Mouse (Mus musculus): Measurements from ENCODE around the gene Akap12. TPM values are rescaled to one million over a fixed set of nuclear protein-coding genes. Genes with fewer than 3 reads are reported as not detected.

Akap12 gene
- polyA plus RNA-seq, 1 experiment from 2014 or later: 59.0 TPM

- H3K4me1 ChIP-seq (ENCODE audit: control insufficient read depth, insufficient read depth, low read length): no peaks in the 10 kb centered on the region
- H3K9ac ChIP-seq (replicated peaks; ENCODE audit: low read depth, low read length): no peak overlapping the region
- no peak overlapping the region for H3K4me2 ChIP-seq (replicated peaks; ENCODE audit: low read depth, low read length)
- WGBS: 45% methylated on average over 4 of the region's 4 CpGs
- ATAC-seq (ENCODE audit: insufficient number of reproducible peaks, insufficient read depth, low FRiP score, low read depth): no peak
- no peaks in the 10 kb centered on the region for H3K27me3 ChIP-seq (ENCODE audit: control insufficient read depth, insufficient read depth, low read length)
- H3K4me3 ChIP-seq (ENCODE audit: low read depth, low read length): no peak overlapping the region
- H3K9me3 ChIP-seq (ENCODE audit: control insufficient read depth, low read depth, low read length): no peaks in the 10 kb centered on the region
- H3K27ac ChIP-seq (ENCODE audit: low read length): no peak overlapping the region
- no peaks in the 10 kb centered on the region for H3K36me3 ChIP-seq (ENCODE audit: control insufficient read depth, insufficient read depth, low read length)
Measured at GRCm38 (mm10) chr10:4249235-4249845, 16.8 kb upstream of the Akap12 start.

GRCm38 (mm10) chr10:4250681-4251080 lies 15.5 kb upstream of the Akap12 start:
- Histone ChIP-seq H3K27me3 (ENCODE audit: control insufficient read depth, insufficient read depth, low read length) (no peaks in the 10 kb centered on the region), H3K9ac (replicated peaks; ENCODE audit: low read depth, low read length) (no peak overlapping the region), H3K9me3 (ENCODE audit: control insufficient read depth, low read depth, low read length) (no peaks in the 10 kb centered on the region), H3K4me1 (ENCODE audit: control insufficient read depth, insufficient read depth, low read length) (no peaks in the 10 kb centered on the region), H3K4me3 (ENCODE audit: low read depth, low read length) (no peak overlapping the region), H3K27ac (ENCODE audit: low read length) (no peak overlapping the region), H3K4me2 (replicated peaks; ENCODE audit: low read depth, low read length) (no peak overlapping the region), H3K36me3 (ENCODE audit: control insufficient read depth, insufficient read depth, low read length) (no peaks in the 10 kb centered on the region)
- no peak for ATAC-seq (ENCODE audit: insufficient number of reproducible peaks, insufficient read depth, low FRiP score, low read depth)
- 73% methylated on average over 3 of the region's 3 CpGs for WGBS

GRCm38 (mm10) chr10:4253613-4254012 lies 12.6 kb upstream of the Akap12 start:
- Histone ChIP-seq H3K4me1 (ENCODE audit: control insufficient read depth, insufficient read depth, low read length) (no peaks in the 10 kb centered on the region), H3K9me3 (ENCODE audit: control insufficient read depth, low read depth, low read length) (no peaks in the 10 kb centered on the region), H3K9ac (replicated peaks; ENCODE audit: low read depth, low read length) (no peak overlapping the region), H3K4me3 (ENCODE audit: low read depth, low read length) (no peak overlapping the region), H3K27me3 (ENCODE audit: control insufficient read depth, insufficient read depth, low read length) (no peaks in the 10 kb centered on the region), H3K27ac (ENCODE audit: low read length) (no peak overlapping the region), H3K4me2 (replicated peaks; ENCODE audit: low read depth, low read length) (no peak overlapping the region), H3K36me3 (ENCODE audit: control insufficient read depth, insufficient read depth, low read length) (no peaks in the 10 kb centered on the region)
- WGBS: 78% methylated on average over 4 of the region's 4 CpGs
- no peak for ATAC-seq (ENCODE audit: insufficient number of reproducible peaks, insufficient read depth, low FRiP score, low read depth)

GRCm38 (mm10) chr10:4254459-4254858 lies 11.7 kb upstream of the Akap12 start:
- Histone ChIP-seq H3K4me2 (replicated peaks; ENCODE audit: low read depth, low read length) (no peak overlapping the region), H3K27ac (ENCODE audit: low read length) (no peak overlapping the region), H3K9ac (replicated peaks; ENCODE audit: low read depth, low read length) (no peak overlapping the region), H3K9me3 (ENCODE audit: control insufficient read depth, low read depth, low read length) (no peaks in the 10 kb centered on the region), H3K36me3 (ENCODE audit: control insufficient read depth, insufficient read depth, low read length) (no peaks in the 10 kb centered on the region), H3K27me3 (ENCODE audit: control insufficient read depth, insufficient read depth, low read length) (no peaks in the 10 kb centered on the region), H3K4me1 (ENCODE audit: control insufficient read depth, insufficient read depth, low read length) (no peaks in the 10 kb centered on the region), H3K4me3 (ENCODE audit: low read depth, low read length) (no peak overlapping the region)
- no peak for ATAC-seq (ENCODE audit: insufficient number of reproducible peaks, insufficient read depth, low FRiP score, low read depth)
- WGBS: 48% methylated on average over 5 of the region's 5 CpGs

- Histone ChIP-seq H3K4me3 (ENCODE audit: low read depth, low read length) (no peak overlapping the region), H3K9ac (replicated peaks; ENCODE audit: low read depth, low read length) (no peak overlapping the region), H3K9me3 (ENCODE audit: control insufficient read depth, low read depth, low read length) (no peaks in the 10 kb centered on the region), H3K4me2 (replicated peaks; ENCODE audit: low read depth, low read length) (no peak overlapping the region), H3K27me3 (ENCODE audit: control insufficient read depth, insufficient read depth, low read length) (no peaks in the 10 kb centered on the region), H3K4me1 (ENCODE audit: control insufficient read depth, insufficient read depth, low read length) (peaks cover 6% of the 10 kb centered on the region), H3K27ac (ENCODE audit: low read length) (no peak overlapping the region), H3K36me3 (ENCODE audit: control insufficient read depth, insufficient read depth, low read length) (no peaks in the 10 kb centered on the region)
- 79% methylated on average over 5 of the region's 5 CpGs for WGBS
- no peak for ATAC-seq (ENCODE audit: insufficient number of reproducible peaks, insufficient read depth, low FRiP score, low read depth)
Measured at GRCm38 (mm10) chr10:4260925-4261324, 5.3 kb upstream of the Akap12 start.

- Histone ChIP-seq H3K4me2 (replicated peaks; ENCODE audit: low read depth, low read length) (no peak overlapping the region), H3K9ac (replicated peaks; ENCODE audit: low read depth, low read length) (no peak overlapping the region), H3K27me3 (ENCODE audit: control insufficient read depth, insufficient read depth, low read length) (no peaks in the 10 kb centered on the region), H3K4me3 (ENCODE audit: low read depth, low read length) (no peak overlapping the region), H3K36me3 (ENCODE audit: control insufficient read depth, insufficient read depth, low read length) (no peaks in the 10 kb centered on the region), H3K27ac (ENCODE audit: low read length) (no peak overlapping the region), H3K9me3 (ENCODE audit: control insufficient read depth, low read depth, low read length) (no peaks in the 10 kb centered on the region), H3K4me1 (ENCODE audit: control insufficient read depth, insufficient read depth, low read length) (peaks cover 8% of the 10 kb centered on the region)
- ATAC-seq (ENCODE audit: insufficient number of reproducible peaks, insufficient read depth, low FRiP score, low read depth): no peak
- 73% methylated on average over 9 of the region's 9 CpGs for WGBS
Measured at GRCm38 (mm10) chr10:4261359-4261952, 4.7 kb upstream of the Akap12 start.

GRCm38 (mm10) chr10:4265641-4266040 lies 539 bp upstream of the Akap12 start:
- peak; percentile 51; the same call in 1 of the 2 replicates for ATAC-seq (ENCODE audit: insufficient number of reproducible peaks, insufficient read depth, low FRiP score, low read depth)
- peak overlapping the region; percentile 80 for H3K4me3 ChIP-seq (ENCODE audit: low read depth, low read length)
- peak overlapping the region; percentile 94 for H3K4me2 ChIP-seq (replicated peaks; ENCODE audit: low read depth, low read length)
- peak overlapping the region; percentile 78 for H3K27ac ChIP-seq (ENCODE audit: low read length)
- 4% methylated on average over 13 of the region's 13 CpGs for WGBS
- H3K9me3 ChIP-seq (ENCODE audit: control insufficient read depth, low read depth, low read length): no peaks in the 10 kb centered on the region
- peaks cover 8% of the 10 kb centered on the region for H3K4me1 ChIP-seq (ENCODE audit: control insufficient read depth, insufficient read depth, low read length)
- H3K36me3 ChIP-seq (ENCODE audit: control insufficient read depth, insufficient read depth, low read length): no peaks in the 10 kb centered on the region
- no peaks in the 10 kb centered on the region for H3K27me3 ChIP-seq (ENCODE audit: control insufficient read depth, insufficient read depth, low read length)
- 0 out of 2 replicates have a peak overlapping the region, but pooled peaks have one; percentile 1 for H3K9ac ChIP-seq (replicated peaks; ENCODE audit: low read depth, low read length)

GRCm38 (mm10) chr10:4266931-4267310 lies 741 bp downstream of the Akap12 start:
- H3K4me2 ChIP-seq (replicated peaks; ENCODE audit: low read depth, low read length): peak overlapping the region; percentile 94
- WGBS: 2% methylated on average over 11 of the region's 11 CpGs
- no peaks in the 10 kb centered on the region for H3K9me3 ChIP-seq (ENCODE audit: control insufficient read depth, low read depth, low read length)
- peak overlapping the region; percentile 78 for H3K27ac ChIP-seq (ENCODE audit: low read length)
- H3K4me1 ChIP-seq (ENCODE audit: control insufficient read depth, insufficient read depth, low read length): peaks cover 8% of the 10 kb centered on the region
- H3K27me3 ChIP-seq (ENCODE audit: control insufficient read depth, insufficient read depth, low read length): no peaks in the 10 kb centered on the region
- H3K36me3 ChIP-seq (ENCODE audit: control insufficient read depth, insufficient read depth, low read length): no peaks in the 10 kb centered on the region
- ATAC-seq (ENCODE audit: insufficient number of reproducible peaks, insufficient read depth, low FRiP score, low read depth): 0 out of 2 replicates have a peak, but pooled peaks have one; percentile 15
- peak overlapping the region; percentile 83 for H3K9ac ChIP-seq (replicated peaks; ENCODE audit: low read depth, low read length)
- peak overlapping the region; percentile 80 for H3K4me3 ChIP-seq (ENCODE audit: low read depth, low read length)
